Mouse (Mus musculus) forebrain, embryonic 11.5 days (tissue): ENCODE measurements at regions not wholly inside any gene's neighbourhood (a gene's known extent, or its start where the extent isn't known, plus 50 kb on each side); places are given as distances from the start of the nearest gene placed in this dataset.

Experiments used
- ATAC-seq: fragments of 200-750 bp; cut with Nextera tagmentation; replicated peaks from 2 replicates; pipeline ENCODE4 v1.8.0; 2017; ENCODE audit warnings: moderate TSS enrichment; ENCODE audit not compliant: low FRiP score
- DNase-seq: peaks from one replicate; pipeline ENCODE4 v3.0.0-alpha.2; 2017; ENCODE audit warnings: low spot score
- H3K27ac ChIP-seq: fragments of 300-500 bp; sonication (generic); 2 replicates; pipeline ENCODE4 v1.5.1; 2014; ENCODE audit warnings: low read depth, low read length
- H3K27me3 ChIP-seq: fragments of 300-500 bp; sonication (generic); 2 replicates; pipeline ENCODE4 v1.6.1; 2014; ENCODE audit warnings: mild to moderate bottlenecking, low read length, mixed read lengths; ENCODE audit not compliant: control insufficient read depth, insufficient read depth
- H3K36me3 ChIP-seq: fragments of 300-500 bp; sonication (generic); 2 replicates; pipeline ENCODE4 v1.6.1; 2014; ENCODE audit warnings: mild to moderate bottlenecking, low read length, moderate library complexity, mixed read lengths; ENCODE audit not compliant: control insufficient read depth, insufficient read depth
- H3K4me1 ChIP-seq: fragments of 300-500 bp; sonication (generic); replicated peaks from 2 replicates; pipeline ENCODE4 v1.6.1; 2014; ENCODE audit warnings: low read length, mixed read lengths; ENCODE audit not compliant: control insufficient read depth, insufficient read depth
- H3K4me2 ChIP-seq: fragments of 300-500 bp; sonication (generic); 2 replicates; pipeline ENCODE4 v1.6.1; 2014; ENCODE audit warnings: low read depth, mild to moderate bottlenecking, low read length, moderate library complexity, mixed read lengths; ENCODE audit not compliant: severe bottlenecking
- H3K4me3 ChIP-seq: fragments of 300-500 bp; sonication (generic); 2 replicates; pipeline ENCODE4 v1.5.1; 2014; ENCODE audit warnings: low read depth, low read length
- H3K9ac ChIP-seq: fragments of 300-500 bp; sonication (generic); 2 replicates; pipeline ENCODE4 v1.6.1; 2014; ENCODE audit warnings: low read length
- H3K9me3 ChIP-seq: fragments of 300-500 bp; sonication (generic); 2 replicates; pipeline ENCODE4 v1.6.1; 2016; ENCODE audit warnings: low read length, mixed read lengths; ENCODE audit not compliant: control insufficient read depth
- WGBS: fragments of 180-500 bp; shearing (Covaris S2); extraction: QIAGEN DNeasy Blood & Tissue Kit; methylation state at CpG from one replicate; pipeline ENCODE4 v1.1.7; 2014; 5-methylcytosine and 5-hydroxymethylcytosine counted together

DNA sequence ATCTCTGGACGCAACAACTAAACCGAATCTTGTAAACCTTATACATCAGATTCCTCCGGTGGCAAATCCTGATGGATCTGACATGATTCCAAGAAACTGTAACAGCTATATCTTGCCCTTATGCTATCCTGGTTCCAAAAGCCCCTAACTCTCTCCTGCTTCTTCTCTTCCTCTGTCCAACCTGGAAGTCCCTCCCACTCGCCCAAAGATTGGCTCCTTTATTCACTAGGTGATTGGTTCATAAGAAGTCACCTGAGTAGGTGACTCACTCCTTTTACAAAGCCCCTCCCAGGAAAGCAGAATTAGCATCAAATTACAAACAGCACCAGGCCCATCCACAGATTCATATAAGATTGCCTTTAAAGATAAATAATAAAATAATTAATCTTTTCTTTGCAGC lies 166.2 kb upstream of the Mettl25 start:
- Histone ChIP-seq H3K9me3 (no peaks in the 10 kb centered on the region), H3K36me3 (no peaks in the 10 kb centered on the region), H3K27me3 (no peaks in the 10 kb centered on the region), H3K4me3 (no peak overlapping the region), H3K4me1 (no peaks in the 10 kb centered on the region), H3K9ac (no peak overlapping the region), H3K4me2 (no peak overlapping the region), H3K27ac (no peak overlapping the region)
- ATAC-seq (no peak), DNase-seq (no peak)
- 93% methylated on average over 4 of the region's 4 CpGs for WGBS

GRCm38 (mm10) chr10:106006861-106007260 lies 165.7 kb upstream of the Mettl25 start:
- 95% methylated on average over 10 of the region's 10 CpGs for WGBS
- no peak overlapping the region for H3K4me3 ChIP-seq
- no peak for DNase-seq
- H3K9ac ChIP-seq = no peak overlapping the region
- no peaks in the 10 kb centered on the region for H3K36me3 ChIP-seq
- no peak overlapping the region for H3K27ac ChIP-seq
- ATAC-seq = no peak
- no peaks in the 10 kb centered on the region for H3K9me3 ChIP-seq
- H3K27me3 ChIP-seq = no peaks in the 10 kb centered on the region
- no peak overlapping the region for H3K4me2 ChIP-seq
- no peaks in the 10 kb centered on the region for H3K4me1 ChIP-seq

DNA sequence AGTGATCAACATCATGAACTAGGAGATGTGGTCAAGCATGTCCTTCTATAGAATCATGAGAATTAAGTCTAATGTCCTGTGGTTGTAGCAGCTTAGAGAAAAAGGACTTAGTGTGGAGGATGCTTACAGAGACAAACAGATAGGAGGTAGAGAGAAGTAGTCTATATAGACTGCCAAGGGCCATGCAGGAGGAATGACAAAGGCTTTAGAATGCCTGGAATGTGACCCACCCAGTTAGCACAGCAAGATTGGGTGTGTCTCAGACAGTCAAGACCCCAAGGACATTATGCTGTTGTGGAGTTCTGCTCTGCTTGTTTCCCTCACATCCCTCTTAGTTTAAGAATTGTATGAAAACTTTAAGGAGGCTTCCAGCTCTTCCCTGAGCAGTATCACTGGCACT lies 164.9 kb upstream of the Mettl25 start:
- Histone ChIP-seq H3K4me1 (no peaks in the 10 kb centered on the region), H3K27ac (no peak overlapping the region), H3K4me2 (no peak overlapping the region), H3K4me3 (no peak overlapping the region), H3K9ac (no peak overlapping the region), H3K9me3 (no peaks in the 10 kb centered on the region), H3K27me3 (no peaks in the 10 kb centered on the region), H3K36me3 (no peaks in the 10 kb centered on the region)
- DNase-seq = no peak
- no peak for ATAC-seq

GRCm38 (mm10) chr10:105957468-105957867 lies 116.3 kb upstream of the Mettl25 start:
- Histone ChIP-seq H3K4me3 (no peak overlapping the region), H3K27me3 (no peaks in the 10 kb centered on the region), H3K27ac (no peak overlapping the region), H3K9ac (no peak overlapping the region), H3K36me3 (no peaks in the 10 kb centered on the region), H3K4me2 (no peak overlapping the region), H3K9me3 (no peaks in the 10 kb centered on the region), H3K4me1 (no peaks in the 10 kb centered on the region)
- no peak for ATAC-seq
- DNase-seq = no peak
- WGBS = 87% methylated on average over 3 of the region's 3 CpGs

GRCm38 (mm10) chr10:105933309-105933708 lies 92.1 kb upstream of the Mettl25 start:
- Histone ChIP-seq H3K4me3 (no peak overlapping the region), H3K9me3 (no peaks in the 10 kb centered on the region), H3K27me3 (no peaks in the 10 kb centered on the region), H3K27ac (no peak overlapping the region), H3K9ac (no peak overlapping the region), H3K36me3 (no peaks in the 10 kb centered on the region), H3K4me1 (no peaks in the 10 kb centered on the region), H3K4me2 (no peak overlapping the region)
- ATAC-seq (no peak), DNase-seq (no peak)
- 87% methylated on average over 5 of the region's 5 CpGs for WGBS

- no peaks in the 10 kb centered on the region for H3K9me3 ChIP-seq
- no peaks in the 10 kb centered on the region for H3K4me1 ChIP-seq
- no peak overlapping the region for H3K4me2 ChIP-seq
- no peak for DNase-seq
- ATAC-seq = no peak
- H3K9ac ChIP-seq = no peak overlapping the region
- H3K4me3 ChIP-seq = no peak overlapping the region
- 66% methylated on average over 1 of the region's 1 CpGs for WGBS
- no peaks in the 10 kb centered on the region for H3K36me3 ChIP-seq
- H3K27me3 ChIP-seq = no peaks in the 10 kb centered on the region
- no peak overlapping the region for H3K27ac ChIP-seq
Observed at GRCm38 (mm10) chr10:105932786-105933185, 91.6 kb upstream of the Mettl25 start.

DNA sequence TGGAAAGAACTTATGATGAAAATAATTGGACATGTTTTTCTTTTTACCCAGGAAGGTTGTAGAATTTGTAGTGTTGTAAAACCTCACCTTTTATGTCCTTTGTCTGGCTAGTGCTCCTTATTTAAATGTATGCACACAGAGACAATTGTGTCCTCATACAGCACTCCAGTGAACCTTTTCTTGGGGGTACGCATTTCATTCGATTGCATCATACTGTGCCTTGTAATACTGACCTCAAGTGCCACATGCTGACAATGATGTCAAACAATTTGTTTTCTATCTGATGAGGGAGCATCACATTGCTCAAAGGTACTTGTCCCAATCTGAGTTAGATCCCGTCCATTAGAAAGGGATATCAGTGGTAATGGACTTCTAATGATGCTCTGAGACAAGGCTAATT lies 86.4 kb upstream of the Mettl25 start:
- 72% methylated on average over 3 of the region's 3 CpGs for WGBS
- ATAC-seq (no peak), DNase-seq (no peak)
- Histone ChIP-seq H3K9me3 (no peaks in the 10 kb centered on the region), H3K4me1 (no peaks in the 10 kb centered on the region; the same call in 1 of the 2 replicates), H3K27ac (no peak overlapping the region), H3K36me3 (no peaks in the 10 kb centered on the region), H3K27me3 (no peaks in the 10 kb centered on the region), H3K9ac (no peak overlapping the region), H3K4me2 (no peak overlapping the region), H3K4me3 (no peak overlapping the region)

GRCm38 (mm10) chr10:105926912-105927238 lies 85.7 kb upstream of the Mettl25 start:
- H3K9ac ChIP-seq = no peak overlapping the region
- no peak overlapping the region for H3K4me2 ChIP-seq
- no peak overlapping the region for H3K4me3 ChIP-seq
- no peaks in the 10 kb centered on the region; the same call in 1 of the 2 replicates for H3K4me1 ChIP-seq
- no peaks in the 10 kb centered on the region for H3K36me3 ChIP-seq
- H3K27me3 ChIP-seq = no peaks in the 10 kb centered on the region
- 44% methylated on average over 4 of the region's 4 CpGs for WGBS
- H3K9me3 ChIP-seq = no peaks in the 10 kb centered on the region
- DNase-seq = no peak
- H3K27ac ChIP-seq = no peak overlapping the region
- peak; percentile 94 for ATAC-seq

GRCm38 (mm10) chr10:105926229-105926911 lies 85.2 kb upstream of the Mettl25 start:
- ATAC-seq = peak; percentile 93
- Histone ChIP-seq H3K36me3 (no peaks in the 10 kb centered on the region), H3K27me3 (no peaks in the 10 kb centered on the region), H3K4me2 (no peak overlapping the region), H3K4me3 (no peak overlapping the region), H3K27ac (no peak overlapping the region), H3K9ac (no peak overlapping the region), H3K9me3 (no peaks in the 10 kb centered on the region), H3K4me1 (no peaks in the 10 kb centered on the region; the same call in 1 of the 2 replicates)
- 66% methylated on average over 5 of the region's 5 CpGs for WGBS
- no peak for DNase-seq
